Mouse (Mus musculus): ENCODE measurements around the gene 4930579F01Rik. TPM values are rescaled to one million over a fixed set of nuclear protein-coding genes. Genes with fewer than 3 reads are reported as not detected.

Gene 4930579F01Rik
- 1 to 10 TPM in 1 of 2 experiments, not detected in 1; 1.2 TPM for polyA plus RNA-seq (2017; shearing (Covaris generic))

GRCm38 (mm10) chr3:138193683-138194302 lies at the start of gene 4930579F01Rik:
TSS of gene 4930579F01Rik (minus strand) at chr3:138193825.

GRCm38 (mm10) chr3:138217631-138218264 lies 24.1 kb upstream of the 4930579F01Rik start, which contains the start of gene Adh7:
TSS of gene Adh7 (plus strand) at chr3:138217760.

DNA sequence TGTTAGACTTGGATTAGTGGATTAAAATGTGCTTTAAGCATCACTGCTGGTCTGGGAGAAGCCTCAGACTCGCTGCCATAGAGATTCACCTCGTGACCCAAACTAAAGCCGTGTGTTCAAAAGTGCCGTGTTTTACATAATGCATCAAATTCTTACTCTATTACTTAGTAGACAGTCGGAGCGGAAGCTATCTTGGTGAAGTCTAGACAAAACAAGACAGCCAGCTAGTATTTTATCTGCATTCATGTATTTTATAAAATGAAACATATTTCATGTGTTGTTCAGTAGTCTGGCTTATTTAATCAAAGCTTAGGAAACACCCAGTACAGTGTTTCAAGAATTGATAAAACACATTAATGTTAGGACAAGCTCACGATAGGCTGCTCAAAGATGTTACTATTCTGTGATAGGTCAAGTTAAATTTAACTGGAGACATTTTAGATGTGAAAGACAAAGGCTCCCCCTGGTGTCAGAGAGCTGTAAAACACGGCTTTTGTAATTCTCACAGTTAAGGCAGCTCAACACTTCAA lies 48.9 kb downstream of the 4930579F01Rik start, which contains the start of gene Mttp:
Mttp (minus strand) TSS at position 327 of the 530 bp plus-strand sequence.

DNA sequence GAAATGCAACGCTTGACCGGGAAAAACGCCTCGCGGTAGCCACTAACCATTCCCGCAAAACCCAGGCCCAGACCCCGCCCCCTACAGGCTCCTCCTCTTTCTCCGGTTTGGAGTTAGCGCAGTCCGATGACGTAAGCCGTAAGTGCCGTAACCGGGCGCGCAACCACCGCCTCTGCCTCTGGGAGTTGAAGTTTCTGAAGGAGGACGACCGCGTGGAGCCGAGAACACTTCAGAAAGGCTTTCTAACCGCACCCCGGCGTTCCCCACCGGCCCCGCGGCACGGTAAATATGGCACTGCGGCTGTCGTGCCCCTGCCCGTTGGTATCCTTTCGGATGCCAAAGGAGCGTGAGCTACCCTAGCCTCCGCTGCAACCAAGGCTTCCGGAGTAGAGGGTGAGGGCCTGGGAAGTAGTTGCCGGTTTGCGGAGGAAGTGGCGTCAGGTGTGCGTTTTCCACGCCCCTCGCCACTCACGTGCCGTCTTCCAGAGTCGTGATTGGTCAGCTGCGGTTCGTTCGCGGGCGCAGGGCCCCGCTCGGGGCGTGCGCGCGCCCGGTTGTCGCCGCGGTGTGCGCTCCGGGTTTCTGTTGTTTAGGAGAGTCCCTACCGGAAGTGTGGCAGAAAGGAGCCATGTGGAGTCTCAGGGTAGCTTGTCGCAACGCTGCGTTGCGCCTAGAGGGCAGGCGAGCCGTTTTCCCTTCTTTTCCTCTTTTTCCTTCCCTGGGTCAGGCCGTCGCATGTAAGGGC lies 50.1 kb downstream of the 4930579F01Rik start, which contains the start of gene Trmt10a:
Trmt10a (plus strand) TSS at position 134 of the 745 bp plus-strand sequence.

Other genes with a start within 250 kb of the 4930579F01Rik start
- gene Dapp1, start 212.3 kb downstream of the 4930579F01Rik start, polyA plus RNA-seq (2017; shearing (Covaris generic)) = 100 to 1,000 TPM in 1 of 2 experiments, 10 to 100 TPM in 1; 87.2 to 132 TPM
- gene 1110002E22Rik, start 128.8 kb downstream of the 4930579F01Rik start, polyA plus RNA-seq (2017; shearing (Covaris generic)) = under 1 TPM in 1 of 2 experiments, not detected in 1; 0.04 TPM
- under 1 TPM in 1 of 2 experiments, not detected in 1; 0.12 TPM for gene Gm5105, start 126.4 kb downstream of the 4930579F01Rik start, polyA plus RNA-seq (2017; shearing (Covaris generic))
- gene Trmt10a, start 50.4 kb downstream of the 4930579F01Rik start, polyA plus RNA-seq (2017; shearing (Covaris generic)) = 1 to 10 TPM; 6.0 to 8.1 TPM
- gene Mttp, start 48.9 kb downstream of the 4930579F01Rik start, polyA plus RNA-seq (2017; shearing (Covaris generic)) = 1 to 10 TPM; 5.2 to 5.4 TPM
- gene Adh7, start 23.9 kb upstream of the 4930579F01Rik start, polyA plus RNA-seq (2017; shearing (Covaris generic)) = under 1 TPM in 1 of 2 experiments, not detected in 1; 0.84 TPM
- 1 to 10 TPM; 3.9 to 7.1 TPM for gene Adh1, start 67.2 kb upstream of the 4930579F01Rik start, polyA plus RNA-seq (2017; shearing (Covaris generic))
- under 1 TPM in 1 of 2 experiments, not detected in 1; 0.50 TPM for gene Adh6a, start 119.5 kb upstream of the 4930579F01Rik start, polyA plus RNA-seq (2017; shearing (Covaris generic))
- gene Adh6b, start 147.9 kb upstream of the 4930579F01Rik start, polyA plus RNA-seq (2017; shearing (Covaris generic)) = under 1 TPM in 1 of 2 experiments, not detected in 1; 0.11 TPM
- not detected for gene Adh4, start 221.6 kb upstream of the 4930579F01Rik start, polyA plus RNA-seq (2017; shearing (Covaris generic))
- gene Adh5, start 249.3 kb upstream of the 4930579F01Rik start, polyA plus RNA-seq (2017; shearing (Covaris generic)) = 100 to 1,000 TPM; 126 to 168 TPM

All from inflammation-experienced regulatory T-cells (primary cell).